Mouse (Mus musculus): ENCODE results near the gene Plek. TPM values are rescaled to one million over a fixed set of nuclear protein-coding genes. Genes with fewer than 3 reads are reported as not detected.

The Plek gene
- polyA plus RNA-seq, 1 experiment from 2014 or later, result 5.0 TPM

GRCm38 (mm10) chr11:17003757-17004156 lies 48.4 kb downstream of the Plek start:
- ATAC-seq (ENCODE audit: low read depth), result no peak
- 75% methylated on average over 3 of the region's 3 CpGs for WGBS
- Histone ChIP-seq H3K27ac (ENCODE audit: low read length) (no peak overlapping the region), H3K4me3 (ENCODE audit: low read length) (no peak overlapping the region), H3K36me3 (ENCODE audit: control insufficient read depth, insufficient read depth, low read length) (no peaks in the 10 kb centered on the region), H3K4me2 (ENCODE audit: low read depth, low read length) (no peak overlapping the region), H3K9ac (ENCODE audit: low read length) (no peak overlapping the region), H3K27me3 (ENCODE audit: control insufficient read depth, insufficient read depth, low read depth, low read length) (no peaks in the 10 kb centered on the region), H3K9me3 (ENCODE audit: control insufficient read depth, low read length) (no peaks in the 10 kb centered on the region), H3K4me1 (replicated peaks; ENCODE audit: control insufficient read depth, insufficient read depth, low read length) (no peaks in the 10 kb centered on the region)

- 68% methylated on average over 7 of the region's 7 CpGs for WGBS
- no peak overlapping the region for H3K27ac ChIP-seq (ENCODE audit: low read length)
- no peaks in the 10 kb centered on the region for H3K9me3 ChIP-seq (ENCODE audit: control insufficient read depth, low read length)
- no peaks in the 10 kb centered on the region for H3K27me3 ChIP-seq (ENCODE audit: control insufficient read depth, insufficient read depth, low read depth, low read length)
- no peak overlapping the region for H3K9ac ChIP-seq (ENCODE audit: low read length)
- no peaks in the 10 kb centered on the region for H3K36me3 ChIP-seq (ENCODE audit: control insufficient read depth, insufficient read depth, low read length)
- no peak overlapping the region for H3K4me2 ChIP-seq (ENCODE audit: low read depth, low read length)
- H3K4me3 ChIP-seq (ENCODE audit: low read length), result no peak overlapping the region
- ATAC-seq (ENCODE audit: low read depth), result no peak
- H3K4me1 ChIP-seq (replicated peaks; ENCODE audit: control insufficient read depth, insufficient read depth, low read length), result no peaks in the 10 kb centered on the region
These were observed 49.3 kb downstream of the Plek start for GRCm38 (mm10) chr11:17002739-17003373.

- Histone ChIP-seq H3K4me1 (replicated peaks; ENCODE audit: control insufficient read depth, insufficient read depth, low read length) (no peaks in the 10 kb centered on the region), H3K36me3 (ENCODE audit: control insufficient read depth, insufficient read depth, low read length) (no peaks in the 10 kb centered on the region), H3K27ac (ENCODE audit: low read length) (no peak overlapping the region), H3K9me3 (ENCODE audit: control insufficient read depth, low read length) (no peaks in the 10 kb centered on the region), H3K27me3 (ENCODE audit: control insufficient read depth, insufficient read depth, low read depth, low read length) (no peaks in the 10 kb centered on the region), H3K9ac (ENCODE audit: low read length) (no peak overlapping the region), H3K4me2 (ENCODE audit: low read depth, low read length) (no peak overlapping the region), H3K4me3 (ENCODE audit: low read length) (no peak overlapping the region)
- ATAC-seq (ENCODE audit: low read depth), result no peak
- WGBS, result 65% methylated on average over 9 of the region's 9 CpGs
These were observed 51.5 kb downstream of the Plek start for GRCm38 (mm10) chr11:17000353-17001334.

GRCm38 (mm10) chr11:16999933-17000332 lies 52.2 kb downstream of the Plek start:
- H3K36me3 ChIP-seq (ENCODE audit: control insufficient read depth, insufficient read depth, low read length), result no peaks in the 10 kb centered on the region
- no peaks in the 10 kb centered on the region for H3K9me3 ChIP-seq (ENCODE audit: control insufficient read depth, low read length)
- no peak overlapping the region for H3K4me3 ChIP-seq (ENCODE audit: low read length)
- no peak overlapping the region for H3K9ac ChIP-seq (ENCODE audit: low read length)
- no peak overlapping the region for H3K4me2 ChIP-seq (ENCODE audit: low read depth, low read length)
- ATAC-seq (ENCODE audit: low read depth), result no peak
- no peaks in the 10 kb centered on the region for H3K27me3 ChIP-seq (ENCODE audit: control insufficient read depth, insufficient read depth, low read depth, low read length)
- H3K27ac ChIP-seq (ENCODE audit: low read length), result no peak overlapping the region
- H3K4me1 ChIP-seq (replicated peaks; ENCODE audit: control insufficient read depth, insufficient read depth, low read length), result no peaks in the 10 kb centered on the region

- 84% methylated on average over 4 of the region's 4 CpGs for WGBS
These were observed 52.8 kb downstream of the Plek start for GRCm38 (mm10) chr11:16999387-16999786.

GRCm38 (mm10) chr11:16997465-16997864 lies 54.7 kb downstream of the Plek start:
- Histone ChIP-seq H3K27me3 (ENCODE audit: control insufficient read depth, insufficient read depth, low read depth, low read length) (no peaks in the 10 kb centered on the region), H3K36me3 (ENCODE audit: control insufficient read depth, insufficient read depth, low read length) (no peaks in the 10 kb centered on the region), H3K4me3 (ENCODE audit: low read length) (no peak overlapping the region), H3K4me2 (ENCODE audit: low read depth, low read length) (no peak overlapping the region), H3K9ac (ENCODE audit: low read length) (no peak overlapping the region), H3K9me3 (ENCODE audit: control insufficient read depth, low read length) (no peaks in the 10 kb centered on the region), H3K4me1 (replicated peaks; ENCODE audit: control insufficient read depth, insufficient read depth, low read length) (no peaks in the 10 kb centered on the region), H3K27ac (ENCODE audit: low read length) (no peak overlapping the region)
- no peak for ATAC-seq (ENCODE audit: low read depth)

More at GRCm38 (mm10) chr11:16999387-16999786, 52.8 kb downstream of the Plek start:
- Histone ChIP-seq H3K4me3 (ENCODE audit: low read length) (no peak overlapping the region), H3K9ac (ENCODE audit: low read length) (no peak overlapping the region), H3K27ac (ENCODE audit: low read length) (no peak overlapping the region), H3K4me1 (replicated peaks; ENCODE audit: control insufficient read depth, insufficient read depth, low read length) (no peaks in the 10 kb centered on the region), H3K9me3 (ENCODE audit: control insufficient read depth, low read length) (no peaks in the 10 kb centered on the region), H3K36me3 (ENCODE audit: control insufficient read depth, insufficient read depth, low read length) (no peaks in the 10 kb centered on the region), H3K27me3 (ENCODE audit: control insufficient read depth, insufficient read depth, low read depth, low read length) (no peaks in the 10 kb centered on the region), H3K4me2 (ENCODE audit: low read depth, low read length) (no peak overlapping the region)
- ATAC-seq (ENCODE audit: low read depth), result no peak

- Histone ChIP-seq H3K9me3 (ENCODE audit: control insufficient read depth, low read length) (no peaks in the 10 kb centered on the region), H3K4me2 (ENCODE audit: low read depth, low read length) (no peak overlapping the region), H3K36me3 (ENCODE audit: control insufficient read depth, insufficient read depth, low read length) (no peaks in the 10 kb centered on the region), H3K4me1 (replicated peaks; ENCODE audit: control insufficient read depth, insufficient read depth, low read length) (no peaks in the 10 kb centered on the region), H3K27ac (ENCODE audit: low read length) (no peak overlapping the region), H3K27me3 (ENCODE audit: control insufficient read depth, insufficient read depth, low read depth, low read length) (no peaks in the 10 kb centered on the region), H3K9ac (ENCODE audit: low read length) (no peak overlapping the region), H3K4me3 (ENCODE audit: low read length) (no peak overlapping the region)
- no peak for ATAC-seq (ENCODE audit: low read depth)
These were observed 55.4 kb downstream of the Plek start for GRCm38 (mm10) chr11:16996818-16997217.

GRCm38 (mm10) chr11:16992880-16993279 lies 59.3 kb downstream of the Plek start:
- H3K4me2 ChIP-seq (ENCODE audit: low read depth, low read length), result no peak overlapping the region
- H3K27ac ChIP-seq (ENCODE audit: low read length), result no peak overlapping the region
- no peaks in the 10 kb centered on the region for H3K27me3 ChIP-seq (ENCODE audit: control insufficient read depth, insufficient read depth, low read depth, low read length)
- H3K4me3 ChIP-seq (ENCODE audit: low read length), result no peak overlapping the region
- no peak for ATAC-seq (ENCODE audit: low read depth)
- H3K9ac ChIP-seq (ENCODE audit: low read length), result no peak overlapping the region
- no peaks in the 10 kb centered on the region for H3K36me3 ChIP-seq (ENCODE audit: control insufficient read depth, insufficient read depth, low read length)
- H3K4me1 ChIP-seq (replicated peaks; ENCODE audit: control insufficient read depth, insufficient read depth, low read length), result no peaks in the 10 kb centered on the region
- WGBS, result 69% methylated on average over 6 of the region's 6 CpGs
- no peaks in the 10 kb centered on the region for H3K9me3 ChIP-seq (ENCODE audit: control insufficient read depth, low read length)

GRCm38 (mm10) chr11:16989885-16990284 lies 62.3 kb downstream of the Plek start:
- no peak for ATAC-seq (ENCODE audit: low read depth)
- H3K27ac ChIP-seq (ENCODE audit: low read length), result no peak overlapping the region
- H3K36me3 ChIP-seq (ENCODE audit: control insufficient read depth, insufficient read depth, low read length), result no peaks in the 10 kb centered on the region
- no peaks in the 10 kb centered on the region for H3K9me3 ChIP-seq (ENCODE audit: control insufficient read depth, low read length)
- WGBS, result 84% methylated on average over 5 of the region's 5 CpGs
- no peaks in the 10 kb centered on the region for H3K27me3 ChIP-seq (ENCODE audit: control insufficient read depth, insufficient read depth, low read depth, low read length)
- no peaks in the 10 kb centered on the region for H3K4me1 ChIP-seq (replicated peaks; ENCODE audit: control insufficient read depth, insufficient read depth, low read length)
- H3K4me2 ChIP-seq (ENCODE audit: low read depth, low read length), result no peak overlapping the region
- H3K4me3 ChIP-seq (ENCODE audit: low read length), result no peak overlapping the region
- no peak overlapping the region for H3K9ac ChIP-seq (ENCODE audit: low read length)

Data from lung, embryonic 16.5 days (tissue).